Mouse (Mus musculus): ENCODE measurements around the gene Tns3. TPM values are rescaled to one million over a fixed set of nuclear protein-coding genes. Genes with fewer than 3 reads are reported as not detected.

Tns3 gene
- polyA plus RNA-seq, 1 experiment: not detected

DNA sequence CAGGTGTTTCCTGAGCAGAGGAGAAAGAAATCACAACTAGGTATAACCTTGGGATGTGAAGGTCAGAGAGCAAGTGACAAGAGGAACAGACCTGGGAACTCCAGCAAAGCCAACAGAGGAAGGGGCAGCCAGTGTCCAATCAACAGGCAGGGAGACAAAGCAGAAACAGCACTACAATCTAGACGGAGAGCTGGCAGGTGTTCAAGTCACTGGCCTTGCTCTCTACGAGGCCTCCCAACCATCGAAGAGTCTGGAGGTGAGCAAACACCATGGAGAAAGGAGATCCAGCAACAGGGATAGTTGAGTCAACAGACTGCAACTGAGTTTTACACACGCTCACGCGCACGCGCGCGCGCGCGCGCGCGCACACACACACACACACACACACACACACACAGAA, 24.6 kb downstream of the Tns3 start:
- H3K4me3 ChIP-seq (ENCODE audit: insufficient read depth, low read depth, low read length): no peak overlapping the region

DNA sequence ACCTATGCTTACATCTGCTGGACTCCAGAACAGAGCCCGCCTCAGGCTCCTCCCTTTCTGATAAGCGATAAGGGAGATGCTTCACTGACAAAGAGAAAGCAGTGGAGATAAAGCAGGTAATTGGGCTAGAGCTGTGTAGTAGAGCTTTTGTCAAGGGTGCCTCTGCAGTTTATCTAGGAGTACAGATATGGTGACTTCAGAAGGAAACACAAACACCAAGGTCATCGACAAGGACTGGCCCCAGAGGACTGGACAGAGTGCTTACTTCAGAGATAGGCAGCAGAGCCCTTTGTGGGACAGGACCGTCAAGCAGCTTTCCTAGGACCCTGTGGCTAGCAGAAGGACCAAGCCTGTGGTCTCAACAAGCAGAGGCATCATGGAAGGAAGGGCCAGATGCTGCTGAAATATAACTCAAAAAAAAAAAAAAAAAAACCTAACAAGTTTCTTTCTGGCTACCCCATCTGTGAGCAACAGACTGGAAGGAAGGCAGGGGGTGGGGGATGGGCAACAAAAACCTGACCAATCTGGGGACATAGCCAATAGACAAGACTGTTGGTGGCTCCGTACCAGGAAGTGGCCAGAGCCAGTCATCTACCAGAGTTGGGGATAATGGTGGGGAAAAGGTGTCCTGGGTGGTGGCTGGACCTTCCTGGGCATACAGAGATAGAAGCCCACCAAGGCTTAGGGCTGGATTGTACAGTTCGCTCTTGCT, 25.2 kb downstream of the Tns3 start:
- H3K4me1 ChIP-seq (ENCODE audit: control insufficient read depth, insufficient read depth, low read length): peaks cover 9% of the 10 kb centered on the region
- no peak for TF ChIP-seq POLR2A (IDR thresholded peaks at IDR 0.05; ENCODE audit: insufficient read depth, low read depth, low read length)
- TF ChIP-seq CTCF (IDR thresholded peaks at IDR 0.05; ENCODE audit: insufficient read depth, low read depth, low read length): no peak
- no peak overlapping the region for H3K4me3 ChIP-seq (ENCODE audit: insufficient read depth, low read depth, low read length)
- no peak overlapping the region for H3K27ac ChIP-seq (ENCODE audit: insufficient read depth, low read depth, low read length)
- 93% methylated on average over 6 of the region's 6 CpGs for WGBS

More for the DNA sequence above, 24.6 kb downstream of the Tns3 start:
- TF ChIP-seq POLR2A (IDR thresholded peaks at IDR 0.05; ENCODE audit: insufficient read depth, low read depth, low read length) (no peak), CTCF (IDR thresholded peaks at IDR 0.05; ENCODE audit: insufficient read depth, low read depth, low read length) (no peak)
- H3K4me1 ChIP-seq (ENCODE audit: control insufficient read depth, insufficient read depth, low read length): peaks cover 6% of the 10 kb centered on the region
- H3K27ac ChIP-seq (ENCODE audit: insufficient read depth, low read depth, low read length): no peak overlapping the region
- WGBS: 93% methylated on average over 16 of the region's 16 CpGs

DNA sequence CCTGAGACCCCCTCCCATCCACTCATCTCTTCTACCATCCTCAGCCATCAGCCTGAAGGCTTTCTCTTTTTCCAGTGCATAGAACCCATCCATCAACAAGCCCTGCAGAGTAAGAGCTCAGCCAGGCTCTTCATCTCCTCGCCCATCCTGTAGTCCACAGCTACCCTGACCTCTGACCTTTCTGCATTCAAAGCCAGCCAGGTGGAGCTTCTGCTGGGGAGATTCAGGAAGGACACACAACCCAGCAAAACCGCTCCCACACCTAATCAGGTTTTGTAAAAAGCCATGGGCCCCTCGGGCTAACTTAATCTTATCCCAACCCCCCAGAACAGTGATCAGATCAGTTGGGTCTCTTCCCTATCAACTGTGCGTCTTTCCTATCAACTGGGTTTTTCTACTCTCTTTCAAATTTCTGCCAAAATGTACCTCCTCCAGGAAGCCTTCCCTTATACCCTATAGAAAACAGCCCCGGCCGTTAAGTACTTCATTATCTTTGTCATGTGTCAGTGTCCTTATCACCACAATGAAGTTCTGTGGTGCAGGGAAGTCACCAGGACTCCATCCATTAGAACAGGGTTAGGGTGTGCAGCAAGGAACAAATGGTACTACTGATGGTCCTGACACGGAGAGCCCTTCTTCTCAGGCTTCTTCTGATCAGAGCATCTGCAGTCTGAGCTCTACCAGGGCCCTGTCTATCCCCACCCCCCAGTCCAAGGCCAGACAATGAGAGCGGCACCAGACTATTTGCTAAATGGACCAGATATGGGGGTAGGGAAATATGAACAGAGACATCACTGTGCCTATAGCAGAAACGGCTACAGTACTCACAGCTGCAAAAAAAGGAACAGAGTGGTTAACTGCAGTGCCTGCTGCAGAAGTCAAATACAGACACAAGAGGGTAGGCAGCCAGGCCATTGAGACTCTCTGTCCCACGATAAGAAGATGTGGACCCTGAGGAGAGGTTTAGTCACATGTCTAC, 26.6 kb downstream of the Tns3 start:
- TF ChIP-seq CTCF (IDR thresholded peaks at IDR 0.05; ENCODE audit: insufficient read depth, low read depth, low read length) (no peak), POLR2A (IDR thresholded peaks at IDR 0.05; ENCODE audit: insufficient read depth, low read depth, low read length) (no peak)
- no peak overlapping the region for H3K4me3 ChIP-seq (ENCODE audit: insufficient read depth, low read depth, low read length)
- no peak overlapping the region for H3K27ac ChIP-seq (ENCODE audit: insufficient read depth, low read depth, low read length)
- peaks cover 9% of the 10 kb centered on the region for H3K4me1 ChIP-seq (ENCODE audit: control insufficient read depth, insufficient read depth, low read length)
- 83% methylated on average over 10 of the region's 10 CpGs for WGBS

GRCm38 (mm10) chr11:8636680-8637079, 27.7 kb downstream of the Tns3 start:
- 97% methylated on average over 1 of the region's 1 CpGs for WGBS
- no peak overlapping the region for H3K27ac ChIP-seq (ENCODE audit: insufficient read depth, low read depth, low read length)
- TF ChIP-seq POLR2A (IDR thresholded peaks at IDR 0.05; ENCODE audit: insufficient read depth, low read depth, low read length): no peak
- TF ChIP-seq CTCF (IDR thresholded peaks at IDR 0.05; ENCODE audit: insufficient read depth, low read depth, low read length): no peak
- H3K4me1 ChIP-seq (ENCODE audit: control insufficient read depth, insufficient read depth, low read length): peaks cover 9% of the 10 kb centered on the region
- no peak overlapping the region for H3K4me3 ChIP-seq (ENCODE audit: insufficient read depth, low read depth, low read length)

- Histone ChIP-seq H3K27ac (ENCODE audit: insufficient read depth, low read depth, low read length) (no peak overlapping the region), H3K4me1 (ENCODE audit: control insufficient read depth, insufficient read depth, low read length) (peaks cover 9% of the 10 kb centered on the region), H3K4me3 (ENCODE audit: insufficient read depth, low read depth, low read length) (no peak overlapping the region)
- 96% methylated on average over 3 of the region's 3 CpGs for WGBS
- no peak for TF ChIP-seq POLR2A (IDR thresholded peaks at IDR 0.05; ENCODE audit: insufficient read depth, low read depth, low read length)
- TF ChIP-seq CTCF (IDR thresholded peaks at IDR 0.05; ENCODE audit: insufficient read depth, low read depth, low read length): no peak
Measured at GRCm38 (mm10) chr11:8635778-8636177, 28.6 kb downstream of the Tns3 start.

DNA sequence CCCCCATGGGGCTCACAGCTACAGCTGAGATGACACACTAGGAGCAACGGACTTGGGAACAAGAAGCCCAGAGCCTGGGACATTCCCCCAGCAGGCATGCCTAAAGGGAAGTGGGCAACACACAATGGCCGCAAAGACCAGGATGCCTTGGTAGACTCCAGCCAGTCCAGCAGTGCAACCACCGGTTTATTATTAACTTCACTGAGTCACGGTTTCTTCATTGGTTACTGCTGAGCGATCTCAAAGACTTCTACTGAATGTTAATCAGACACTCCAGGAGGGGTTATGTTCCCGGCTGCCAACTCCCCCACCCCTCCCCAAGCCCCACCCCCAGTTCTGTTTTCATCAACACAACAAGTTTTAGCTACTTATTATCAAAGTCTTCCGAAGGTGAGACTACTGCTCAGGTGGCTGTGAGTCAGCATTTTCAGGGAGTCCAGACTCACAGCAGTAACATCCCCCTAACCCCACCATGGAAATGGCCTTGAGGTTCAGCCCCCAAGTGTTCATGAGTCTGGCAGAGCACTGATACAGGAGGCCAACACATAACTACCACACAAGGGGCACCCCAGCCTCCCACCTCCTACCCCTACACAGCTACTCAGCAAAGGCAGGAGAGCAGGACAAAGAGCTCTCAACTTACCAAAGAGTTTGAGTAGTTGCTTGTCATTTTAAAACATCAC, 29.5 kb downstream of the Tns3 start:
- WGBS: 58% methylated on average over 7 of the region's 7 CpGs
- H3K4me3 ChIP-seq (ENCODE audit: insufficient read depth, low read depth, low read length): no peak overlapping the region
- H3K4me1 ChIP-seq (ENCODE audit: control insufficient read depth, insufficient read depth, low read length): peaks cover 8% of the 10 kb centered on the region
- no peak for TF ChIP-seq POLR2A (IDR thresholded peaks at IDR 0.05; ENCODE audit: insufficient read depth, low read depth, low read length)
- TF ChIP-seq CTCF (IDR thresholded peaks at IDR 0.05; ENCODE audit: insufficient read depth, low read depth, low read length): no peak
- H3K27ac ChIP-seq (ENCODE audit: insufficient read depth, low read depth, low read length): no peak overlapping the region

DNA sequence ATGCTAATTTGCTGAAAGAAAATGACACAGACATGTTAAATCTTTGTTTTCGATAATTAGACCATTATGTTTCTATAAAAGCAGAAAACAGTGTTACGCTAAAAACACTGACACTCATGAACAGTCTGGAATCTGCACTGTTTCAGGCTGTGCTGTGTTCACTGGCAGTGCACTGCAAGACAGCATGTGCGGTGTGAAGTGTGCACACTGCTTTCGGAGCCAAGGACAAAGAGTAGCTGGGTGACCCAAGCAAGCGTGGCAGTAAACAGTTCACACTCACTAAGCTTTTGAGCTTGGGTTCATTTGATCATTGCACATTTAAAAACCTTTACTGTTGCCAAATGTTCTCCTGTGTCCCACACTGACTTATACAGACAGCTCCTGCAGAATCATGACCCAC, 32.2 kb downstream of the Tns3 start:
- no peak for TF ChIP-seq CTCF (IDR thresholded peaks at IDR 0.05; ENCODE audit: insufficient read depth, low read depth, low read length)
- TF ChIP-seq POLR2A (IDR thresholded peaks at IDR 0.05; ENCODE audit: insufficient read depth, low read depth, low read length): no peak
- 83% methylated on average over 5 of the region's 5 CpGs for WGBS
- Histone ChIP-seq H3K27ac (ENCODE audit: insufficient read depth, low read depth, low read length) (no peak overlapping the region), H3K4me3 (ENCODE audit: insufficient read depth, low read depth, low read length) (no peak overlapping the region), H3K4me1 (ENCODE audit: control insufficient read depth, insufficient read depth, low read length) (peaks cover 7% of the 10 kb centered on the region)

DNA sequence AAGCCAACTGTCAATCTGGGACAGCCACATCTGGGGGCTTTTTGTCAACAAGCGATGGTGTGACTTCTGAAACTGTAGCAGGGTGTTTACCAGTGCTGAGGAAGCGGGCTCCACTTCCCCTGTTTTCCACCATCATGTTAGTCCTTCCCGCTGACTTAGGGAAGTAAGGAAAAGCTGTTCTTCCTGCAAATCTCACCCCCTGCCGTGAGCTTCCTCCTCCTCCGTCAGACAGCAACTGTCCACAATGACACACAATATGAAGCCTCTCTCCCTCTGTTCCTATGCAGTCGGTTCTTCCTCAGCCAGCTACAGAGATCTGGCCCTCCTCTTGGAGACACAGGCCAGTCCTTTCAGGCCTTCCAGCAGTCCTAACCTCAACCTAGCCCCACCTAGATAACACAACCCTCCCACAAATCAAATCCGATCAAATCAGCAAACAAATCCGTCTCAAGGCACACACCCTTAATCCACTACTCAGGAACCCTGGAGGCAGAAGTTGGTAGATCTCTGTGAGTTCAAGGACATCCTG, 34.4 kb downstream of the Tns3 start:
- TF ChIP-seq CTCF (IDR thresholded peaks at IDR 0.05; ENCODE audit: insufficient read depth, low read depth, low read length) (no peak), POLR2A (IDR thresholded peaks at IDR 0.05; ENCODE audit: insufficient read depth, low read depth, low read length) (no peak)
- H3K4me1 ChIP-seq (ENCODE audit: control insufficient read depth, insufficient read depth, low read length): peaks cover 16% of the 10 kb centered on the region
- H3K27ac ChIP-seq (ENCODE audit: insufficient read depth, low read depth, low read length): no peak overlapping the region
- 87% methylated on average over 8 of the region's 8 CpGs for WGBS
- H3K4me3 ChIP-seq (ENCODE audit: insufficient read depth, low read depth, low read length): no peak overlapping the region
